21 mouse cellular contexts compared by ENCODE assay signal in genomic region chr3:28334547-28334946, GRCm38 (mm10).
A peak's percentile ranks its signal among the peaks of the same experiment; 100 is the strongest.
DNase-seq lines count a peak whose midpoint lies in the region; ATAC-seq and TF ChIP-seq lines count a peak whose summit lies in the region.
"Had no signal": no experiment of that assay in that cellular context is flagged by ENCODE, and none has a peak within 500 bp of the region (broad histone marks: within the 10 kb centered on the region; RNA-seq: fewer than 3 reads in every experiment).

No protein-coding gene starts in this region.

- H3K4me1 ChIP-seq in forebrain, embryonic 13.5 days: peaks cover 7% of the 10 kb centered on the region; the same call in 1 of the 2 replicates
- H3K4me1 ChIP-seq in forebrain, embryonic 12.5 days: no peaks in the 10 kb centered on the region
- H3K4me1 ChIP-seq in forebrain, postnatal 0 days (ENCODE audit: insufficient read depth): peaks cover 22% of the 10 kb centered on the region

- no peak overlapping the region; the same call in 1 of the 2 replicates for H3K27ac ChIP-seq in forebrain, embryonic 13.5 days
- no peak overlapping the region for H3K27ac ChIP-seq in forebrain, embryonic 12.5 days
- peak overlapping the region; percentile 60 for H3K27ac ChIP-seq in forebrain, postnatal 0 days (ENCODE audit: low read depth, low read length)
- H3K27ac ChIP-seq: embryonic facial prominence, embryonic 13.5 days; heart, embryonic 10.5 days; hindbrain, embryonic 13.5 days; intestine, embryonic 15.5 days had no signal

- H3K4me2 ChIP-seq in forebrain, embryonic 13.5 days: no peak overlapping the region
- H3K4me2 ChIP-seq in forebrain, embryonic 12.5 days: no peak overlapping the region
- 0 out of 2 replicates have a peak overlapping the region, but pooled peaks have one; percentile 13 for H3K4me2 ChIP-seq in forebrain, postnatal 0 days (ENCODE audit: low read depth)
- H3K4me2 ChIP-seq: embryonic facial prominence, embryonic 13.5 days; hindbrain, embryonic 13.5 days; intestine, embryonic 15.5 days had no signal

- H3K36me3 ChIP-seq in forebrain, embryonic 13.5 days (ENCODE audit: poor library complexity, severe bottlenecking): no peaks in the 10 kb centered on the region
- H3K36me3 ChIP-seq in forebrain, embryonic 12.5 days (replicated peaks): no peaks in the 10 kb centered on the region
- H3K36me3 ChIP-seq in forebrain, postnatal 0 days (ENCODE audit: insufficient read depth): no peaks in the 10 kb centered on the region
- H3K36me3 ChIP-seq: embryonic facial prominence, embryonic 13.5 days; G1E; heart, embryonic 10.5 days; hindbrain, embryonic 13.5 days; intestine, embryonic 15.5 days had no signal

- peak; percentile 69; the same call in 1 of the 2 replicates for ATAC-seq in forebrain, embryonic 13.5 days
- ATAC-seq in forebrain, embryonic 12.5 days (ENCODE audit: low FRiP score): no peak
- peak; percentile 76 for ATAC-seq in forebrain, postnatal 0 days
- ATAC-seq in erythroblast, adult 5-6 weeks (replicated peaks; ENCODE audit: low FRiP score, poor library complexity, severe bottlenecking): no peak
- ATAC-seq: CD4-positive, CD25-positive, alpha-beta regulatory T cell, adult 4 months; intestine, embryonic 15.5 days had no signal

- H3K9me3 ChIP-seq in forebrain, embryonic 13.5 days (replicated peaks): no peaks in the 10 kb centered on the region
- H3K9me3 ChIP-seq in forebrain, embryonic 12.5 days: no peaks in the 10 kb centered on the region
- H3K9me3 ChIP-seq in forebrain, postnatal 0 days (ENCODE audit: low read length): no peaks in the 10 kb centered on the region
- H3K9me3 ChIP-seq: embryonic facial prominence, embryonic 13.5 days; G1E; heart, embryonic 10.5 days; hindbrain, embryonic 13.5 days; intestine, embryonic 15.5 days had no signal

- H3K27me3 ChIP-seq in forebrain, embryonic 13.5 days: no peaks in the 10 kb centered on the region
- H3K27me3 ChIP-seq in forebrain, embryonic 12.5 days: no peaks in the 10 kb centered on the region
- H3K27me3 ChIP-seq in forebrain, postnatal 0 days (ENCODE audit: insufficient read depth, low read length): no peaks in the 10 kb centered on the region
- H3K27me3 ChIP-seq: embryonic facial prominence, embryonic 13.5 days; hindbrain, embryonic 13.5 days; intestine, embryonic 15.5 days had no signal

- no peak for TF ChIP-seq CTCF in forebrain, postnatal 0 days (IDR thresholded peaks at IDR 0.05; ENCODE audit: low read depth)

- whole genome bisulfite sequencing in forebrain, embryonic 13.5 days: 86% methylated on average over 1 of the region's 1 CpGs
- WGBS in forebrain, embryonic 12.5 days: 75% methylated on average over 1 of the region's 1 CpGs
- 60% methylated on average over 1 of the region's 1 CpGs for whole genome bisulfite sequencing in forebrain, postnatal 0 days

- no peak overlapping the region for H3K9ac ChIP-seq in forebrain, embryonic 13.5 days
- H3K9ac ChIP-seq in forebrain, embryonic 12.5 days: no peak overlapping the region
- H3K9ac ChIP-seq in forebrain, postnatal 0 days: no peak overlapping the region
- H3K9ac ChIP-seq: embryonic facial prominence, embryonic 13.5 days; hindbrain, embryonic 13.5 days; intestine, embryonic 15.5 days had no signal

- H3K4me3 ChIP-seq in forebrain, embryonic 13.5 days: no peak overlapping the region
- H3K4me3 ChIP-seq in forebrain, embryonic 12.5 days (replicated peaks): no peak overlapping the region
- no peak overlapping the region for H3K4me3 ChIP-seq in forebrain, postnatal 0 days (ENCODE audit: low read depth, low read length)
- H3K4me3 ChIP-seq: embryonic facial prominence, embryonic 13.5 days; heart, embryonic 10.5 days; hindbrain, embryonic 13.5 days; intestine, embryonic 15.5 days had no signal

- peak; percentile 1 for DNase-seq in heart, adult 11 months
- DNase-seq in heart, postnatal 4 days: no peak
- peak; percentile 46 for DNase-seq in brain, adult 2 months (ENCODE audit: low read depth, low spot score)
- no peak for DNase-seq in forebrain, postnatal 0 days
- DNase-seq: adrenal gland, adult 8-10 months; adrenal gland, postnatal 36 days; B cell, adult 2 months; cerebellum, adult 18-20 months; cerebellum, adult 9-11 months; cerebellum, postnatal 36 days; gastrocnemius, postnatal 36 days; kidney, adult 18-20 months had no signal

Comparison
In these comparisons a context has a peak if more than half of its experiments do, and no peak if none do; other contexts are left out.
1. ATAC-seq: peak in forebrain, embryonic 13.5 days (single experiment) and forebrain, postnatal 0 days (single experiment); none in forebrain, embryonic 12.5 days (single experiment) and erythroblast, adult 5-6 weeks (single experiment).
2. DNase-seq: peak in heart, adult 11 months (single experiment) and brain, adult 2 months (single experiment); none in heart, postnatal 4 days (single experiment) and forebrain, postnatal 0 days (single experiment).